Mouse (Mus musculus) kidney, postnatal 14 days (tissue): ENCODE data around the gene Aox3.

Experiments used
- DNase-seq: peaks from one replicate; pipeline ENCODE4 v3.0.0; 2022; ENCODE audit warnings: mixed read lengths

Gene Aox3

DNA sequence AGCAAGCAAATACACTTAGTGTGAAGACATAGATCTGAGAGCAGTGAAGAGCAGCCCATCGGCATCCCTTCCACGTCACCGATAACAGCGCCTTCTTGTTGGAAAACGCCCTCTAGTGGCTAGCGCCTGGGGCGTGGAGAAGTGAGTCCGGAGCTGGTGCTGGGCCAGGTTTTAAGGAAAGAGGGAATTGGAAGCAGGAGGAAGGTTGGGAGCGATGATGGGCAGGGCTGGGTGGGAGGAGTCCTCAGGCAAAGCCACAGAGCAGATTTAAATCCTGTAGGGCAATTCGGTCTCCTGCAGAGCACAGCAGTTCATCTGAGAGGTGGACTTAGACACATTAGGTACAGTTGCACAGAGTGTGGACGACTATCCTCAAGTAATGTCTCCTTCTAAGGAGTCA is at the start of gene Aox3:
Gene Aox3 (plus strand): TSS at position 251 of the 400 bp plus-strand sequence.
- DNase-seq: peak; percentile 74

DNA sequence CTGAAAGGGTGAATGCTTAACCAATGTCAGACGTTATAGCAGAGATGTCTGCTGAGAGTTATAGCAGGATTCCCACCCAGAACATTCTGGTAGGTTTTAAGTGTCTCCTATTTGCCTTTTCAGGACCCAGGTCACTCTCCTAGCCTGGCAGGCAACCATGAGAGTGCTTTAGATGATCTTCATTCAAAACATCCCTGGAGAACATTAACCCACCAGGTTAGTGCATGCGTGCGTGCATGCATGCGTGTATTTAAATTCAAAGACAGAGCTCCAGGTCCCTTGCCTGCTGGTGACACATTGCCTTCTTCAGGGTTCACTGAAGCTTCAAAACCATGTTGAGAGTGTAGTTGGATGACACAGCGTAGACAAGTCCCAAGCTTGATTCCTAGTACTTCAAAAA is 47.8 kb upstream of the Aox3 start:
- DNase-seq: peak; percentile 12

GRCm38 (mm10) chr1:58065606-58066005 is 47.3 kb upstream of the Aox3 start:
- DNase-seq: no peak

GRCm38 (mm10) chr1:58069181-58069580 is 43.7 kb upstream of the Aox3 start:
- no peak for DNase-seq

- DNase-seq: no peak
Observed at GRCm38 (mm10) chr1:58070091-58070490, 42.8 kb upstream of the Aox3 start.

- DNase-seq: no peak
Observed at GRCm38 (mm10) chr1:58071006-58071405, 41.9 kb upstream of the Aox3 start.

DNA sequence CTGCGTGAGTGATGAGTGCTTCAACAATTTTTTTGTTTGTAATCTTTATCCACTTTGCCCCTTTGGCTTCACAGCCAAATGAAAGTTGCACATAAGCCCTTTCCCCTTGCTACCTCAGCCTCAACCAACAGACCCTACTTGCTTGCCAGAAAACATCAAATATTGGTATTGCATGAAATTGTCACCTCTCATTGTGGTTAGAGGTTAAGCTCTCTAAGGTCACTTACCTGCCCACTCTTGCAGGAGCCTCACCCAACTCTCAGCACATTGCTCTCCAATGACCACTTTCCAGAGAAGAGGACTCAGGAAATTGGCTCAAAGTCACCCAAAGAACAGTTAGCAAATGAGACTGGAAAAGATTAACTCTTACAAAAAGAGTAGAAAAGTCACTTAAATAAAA is 41.4 kb upstream of the Aox3 start:
- no peak for DNase-seq

DNA sequence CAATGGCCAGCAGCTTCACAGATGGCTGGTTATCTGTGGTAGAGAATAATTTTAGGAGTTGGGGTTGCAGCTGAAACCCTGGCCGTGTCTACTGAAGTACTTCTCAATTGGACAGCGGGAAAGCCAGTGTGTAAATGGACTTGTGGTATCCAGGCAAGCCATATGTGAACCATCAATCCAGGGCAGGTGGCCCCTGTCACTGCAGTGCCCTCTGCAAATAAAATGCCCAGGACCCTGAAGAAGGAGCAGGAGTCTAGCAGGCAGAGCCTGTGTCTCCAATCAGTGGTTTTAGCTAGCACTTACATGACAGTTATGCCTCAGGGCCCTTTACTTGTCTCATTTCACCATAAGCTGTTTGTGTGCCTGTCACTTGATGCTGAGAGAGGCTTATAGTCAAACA is 40.5 kb upstream of the Aox3 start:
- DNase-seq: no peak

DNA sequence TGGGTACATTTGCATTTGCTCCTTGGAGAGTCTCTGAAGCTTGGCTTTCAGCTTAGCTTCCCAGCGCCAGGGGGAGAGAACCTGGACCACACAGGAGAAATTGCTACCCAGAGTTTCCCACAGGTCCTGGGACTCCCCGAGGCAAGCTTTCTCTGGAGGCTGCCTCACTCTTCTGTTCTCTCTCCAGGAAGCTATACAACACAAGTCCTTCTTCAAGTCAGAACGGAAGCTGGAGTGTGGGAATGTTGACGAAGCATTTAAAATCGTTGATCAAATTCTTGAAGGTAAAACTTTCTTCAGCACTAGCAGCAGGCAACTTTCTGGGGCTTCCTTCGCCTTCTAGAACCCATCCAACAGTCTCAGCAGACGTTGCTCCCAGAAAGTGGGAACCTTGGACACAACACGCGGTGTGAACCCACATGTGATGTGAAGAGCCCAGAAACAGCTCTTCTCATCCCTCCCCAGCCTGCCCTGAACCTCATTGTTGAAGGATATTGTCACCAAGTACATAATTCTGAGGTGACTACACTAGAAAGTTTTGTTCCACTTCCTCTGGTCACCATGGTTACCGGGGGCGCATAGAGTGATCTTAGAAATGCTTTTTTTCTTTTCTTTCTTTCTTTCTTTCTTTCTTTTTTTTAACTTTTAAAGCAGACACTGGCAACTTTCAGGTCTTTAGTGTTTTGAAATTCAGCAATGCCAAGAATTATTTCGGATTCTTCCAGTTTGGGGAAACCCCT is 39.8 kb upstream of the Aox3 start:
- no peak for DNase-seq

DNA sequence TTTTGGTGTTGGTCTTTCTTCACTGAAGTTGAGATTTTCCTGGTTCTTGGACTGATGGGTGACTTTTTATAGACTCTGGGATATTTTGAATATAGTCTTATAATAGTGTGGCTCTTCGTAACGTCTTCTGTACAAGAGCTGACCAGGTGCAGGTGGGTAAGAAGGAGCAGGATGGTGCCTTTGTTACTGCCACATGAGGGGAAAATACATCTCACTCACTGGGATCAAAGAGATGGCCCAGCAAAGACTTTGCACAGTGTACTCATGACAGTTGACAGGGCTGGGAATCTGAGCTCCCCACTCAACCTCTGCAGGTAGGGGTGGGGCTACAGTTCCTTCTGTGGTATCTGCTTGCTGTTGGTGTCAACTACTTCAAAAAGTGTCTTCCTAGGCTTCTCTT is 38.7 kb upstream of the Aox3 start:
- DNase-seq: no peak

GRCm38 (mm10) chr1:58077882-58078281 is 35.0 kb upstream of the Aox3 start:
- DNase-seq: no peak

DNA sequence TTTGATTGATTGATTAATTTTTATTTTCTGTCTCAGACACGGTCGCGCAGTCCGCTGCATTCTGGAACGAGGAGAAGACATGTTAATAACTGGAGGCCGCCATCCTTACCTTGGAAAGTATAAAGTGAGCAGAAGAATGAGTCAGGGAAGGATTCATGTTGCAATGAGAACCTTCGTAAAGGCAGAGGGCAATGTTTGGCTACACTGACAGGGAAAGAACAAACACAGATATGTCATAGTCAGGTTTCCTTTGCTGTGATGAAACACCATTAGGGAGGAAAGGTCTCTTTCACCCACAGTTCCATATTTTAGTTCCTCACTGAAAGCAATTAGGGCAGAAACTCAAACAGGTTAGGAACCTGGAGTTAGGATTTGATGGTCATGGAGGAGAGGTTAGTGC is 34.5 kb upstream of the Aox3 start:
- DNase-seq: no peak

DNA sequence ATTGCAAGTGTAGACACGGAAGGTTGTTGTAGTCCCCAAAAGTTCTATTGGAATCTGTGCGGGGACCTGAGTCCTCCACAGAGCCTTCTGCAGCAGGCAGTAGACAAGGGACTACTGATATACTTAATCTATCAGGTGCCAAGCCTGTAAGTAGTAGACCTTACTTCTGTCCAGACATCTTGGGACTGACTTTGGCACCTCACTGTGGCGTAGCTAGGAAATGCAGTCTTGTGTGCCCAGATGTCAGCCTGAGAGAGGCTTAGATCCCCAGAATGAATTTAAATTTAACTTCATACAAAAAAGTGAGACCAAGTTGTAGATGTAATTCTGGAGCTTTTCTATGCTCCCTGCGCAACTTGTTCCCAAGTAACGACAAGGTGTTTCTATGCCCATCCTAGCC is 33.2 kb upstream of the Aox3 start:
- DNase-seq: no peak

- no peak for DNase-seq
Observed at GRCm38 (mm10) chr1:58080446-58080845, 32.5 kb upstream of the Aox3 start.

DNA sequence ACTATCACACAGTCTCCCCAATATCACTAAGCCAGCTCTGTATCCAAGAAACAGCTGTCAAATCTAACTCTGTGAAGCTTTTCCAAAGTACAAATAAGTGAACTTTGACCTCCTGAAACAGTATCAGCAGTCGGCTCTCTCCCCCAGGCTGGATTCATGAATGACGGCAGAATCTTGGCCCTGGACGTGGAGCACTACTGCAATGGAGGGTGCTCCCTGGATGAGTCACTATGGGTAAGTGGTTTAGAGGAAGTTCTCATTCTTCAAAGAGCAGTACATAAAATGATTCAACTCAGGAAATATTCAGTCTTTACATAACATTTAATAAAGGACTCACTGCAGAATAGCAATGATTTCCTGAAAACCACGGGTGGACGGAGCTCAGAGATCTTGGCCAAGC is 31.6 kb upstream of the Aox3 start:
- DNase-seq: no peak

GRCm38 (mm10) chr1:58089316-58089715 is 23.6 kb upstream of the Aox3 start:
- no peak for DNase-seq

GRCm38 (mm10) chr1:58090191-58090590 is 22.7 kb upstream of the Aox3 start:
- no peak for DNase-seq

GRCm38 (mm10) chr1:58091213-58091612 is 21.7 kb upstream of the Aox3 start:
- no peak for DNase-seq

DNA sequence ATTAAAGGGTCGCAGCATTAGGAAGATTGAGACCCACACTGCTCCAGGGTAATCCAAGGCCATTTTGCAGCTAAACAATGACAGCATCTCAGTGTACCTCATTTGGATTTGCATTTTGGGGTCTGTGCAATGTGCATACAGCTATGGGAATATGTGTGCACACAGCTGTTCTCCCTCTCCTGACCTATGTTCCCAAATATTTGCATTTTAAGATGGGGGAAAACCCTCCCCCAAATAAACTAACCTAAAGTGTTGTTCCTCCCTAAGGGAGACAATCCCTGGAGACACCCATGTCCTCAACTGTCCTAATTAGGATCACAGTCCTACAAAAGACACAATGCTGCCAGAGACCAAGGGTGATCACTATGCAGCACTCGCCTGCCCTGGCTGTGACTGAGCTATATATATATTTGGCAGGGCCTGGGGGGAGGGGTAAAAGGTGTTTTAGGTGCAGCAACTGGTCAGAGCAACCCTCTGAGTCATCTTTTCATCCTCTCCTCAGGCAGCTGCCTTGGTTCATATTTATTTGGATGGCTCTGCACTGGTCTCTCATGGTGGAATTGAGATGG is 20.9 kb upstream of the Aox3 start:
- DNase-seq: no peak

DNA sequence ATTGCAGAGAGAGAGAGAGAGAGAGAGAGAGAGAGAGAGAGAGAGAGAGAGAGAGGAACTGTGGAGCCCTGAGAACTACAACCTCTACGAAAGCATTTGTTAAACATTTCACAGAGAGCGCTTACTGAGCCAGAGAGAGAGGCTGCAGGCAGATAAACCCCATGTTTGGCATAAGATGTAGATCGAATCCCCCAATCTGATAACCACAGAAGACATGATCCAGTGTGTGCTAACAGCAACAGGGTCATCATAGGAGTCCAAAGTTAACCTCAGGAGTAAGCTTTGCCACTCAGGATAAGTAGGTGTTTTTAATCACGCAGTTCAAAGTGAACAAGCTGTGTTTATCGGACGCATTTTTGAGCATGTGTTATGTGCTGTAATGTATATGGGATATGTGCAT is 15.6 kb upstream of the Aox3 start:
- no peak for DNase-seq

DNA sequence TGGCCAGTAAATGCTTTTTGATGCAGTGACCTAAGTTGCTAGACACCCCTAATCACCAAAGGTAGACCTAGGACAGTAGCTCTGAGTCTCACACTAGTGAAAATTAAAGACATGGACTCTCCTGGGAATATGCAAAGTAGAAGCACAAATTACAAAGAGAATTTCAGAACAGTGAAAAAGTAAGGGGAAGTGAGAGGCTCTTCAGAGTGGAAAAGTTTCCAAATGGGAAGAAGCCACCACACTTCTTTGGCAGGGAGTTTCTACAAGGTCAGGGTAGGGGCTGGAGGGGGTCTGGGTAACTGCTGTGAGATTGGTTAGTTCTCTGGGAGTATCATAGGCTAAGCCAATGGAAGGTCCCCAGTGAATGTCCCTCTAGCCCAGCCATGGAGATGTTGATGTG is 13.8 kb upstream of the Aox3 start:
- DNase-seq: no peak

GRCm38 (mm10) chr1:58101531-58102146 is 11.3 kb upstream of the Aox3 start:
- DNase-seq: peak; percentile 26

DNA sequence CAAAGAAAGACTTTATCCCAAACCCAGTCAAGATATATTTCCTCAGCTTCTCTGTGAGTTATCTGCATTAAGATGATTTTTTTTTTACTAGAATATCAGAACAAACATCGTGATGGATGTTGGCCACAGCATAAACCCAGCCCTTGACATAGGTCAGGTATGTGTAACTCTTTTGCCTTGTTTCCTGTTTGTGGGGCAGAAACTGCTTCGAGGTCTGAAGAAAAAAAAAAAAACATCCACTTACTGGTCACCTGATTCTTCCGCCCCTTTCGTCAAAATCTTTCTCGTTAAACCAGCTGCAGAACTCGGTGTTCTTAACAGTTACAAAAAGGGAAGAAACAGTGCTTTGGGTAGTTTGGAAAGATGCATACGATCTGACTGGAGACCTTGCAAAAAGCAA is 10.4 kb upstream of the Aox3 start:
- DNase-seq: no peak

DNA sequence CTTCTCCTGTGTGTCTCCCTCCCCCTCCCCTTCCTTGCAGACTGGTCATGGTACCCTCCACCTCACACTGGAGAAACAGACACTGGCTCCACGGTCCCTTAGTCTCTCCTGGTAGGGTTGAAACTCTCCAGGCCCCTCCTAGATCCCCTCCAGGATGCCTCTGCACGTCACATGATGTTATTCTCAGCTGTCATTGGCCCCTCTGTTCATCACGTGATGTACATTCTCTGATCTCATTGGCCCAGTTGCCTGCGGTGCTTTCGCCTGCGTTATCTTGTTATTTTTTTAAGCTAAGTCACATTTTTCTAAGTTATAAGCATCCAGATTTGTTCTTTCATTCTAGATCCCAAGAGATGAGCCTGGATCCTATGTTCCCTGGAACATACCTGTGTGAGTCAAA is 7.2 kb upstream of the Aox3 start:
- no peak for DNase-seq

- DNase-seq: no peak
Observed at GRCm38 (mm10) chr1:58107066-58107465, 5.9 kb upstream of the Aox3 start.
